Mouse (Mus musculus): ENCODE measurements around the gene Eif4e2.

DNA sequence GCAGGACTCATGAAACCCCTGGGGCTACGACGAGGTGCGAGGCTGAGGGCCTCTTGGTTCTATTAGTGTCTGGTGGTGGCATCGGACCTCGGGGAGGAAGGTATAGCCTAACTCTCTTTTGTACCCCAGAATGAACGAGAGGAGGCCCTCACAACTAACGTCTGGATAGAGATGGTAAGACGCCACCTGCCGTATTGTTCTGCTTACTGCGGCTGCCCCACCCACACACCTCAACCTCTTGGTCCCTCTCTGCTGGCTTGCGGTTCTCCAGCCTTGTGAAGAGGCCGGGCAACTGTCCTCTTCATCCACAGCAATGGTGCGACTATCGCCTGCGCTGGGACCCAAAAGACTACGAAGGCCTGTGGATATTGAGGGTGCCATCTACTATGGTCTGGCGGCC, 7.4 kb upstream of the Eif4e2 start:
- TF ChIP-seq POLR2A (IDR thresholded peaks at IDR 0.05; ENCODE audit: borderline replicate concordance, control insufficient read depth, low read depth, low read length) (no peak), CTCF (IDR thresholded peaks at IDR 0.05; ENCODE audit: control insufficient read depth, insufficient read depth, low read length) (no peak; the same call in 1 of the 2 replicates)

Measured in bone marrow, adult 2 months (tissue).